Mouse (Mus musculus) cerebellum, adult 18-20 months (tissue): ENCODE data around the gene Agap1.

Experiments used
- DNase-seq, 2 experiments: peaks; one replicate each; pipeline ENCODE4 v3.0.0; 2021

Agap1 gene

GRCm38 (mm10) chr1:89919206-89919605 lies 464.6 kb downstream of the Agap1 start:
- DNase-seq = no peak

DNA sequence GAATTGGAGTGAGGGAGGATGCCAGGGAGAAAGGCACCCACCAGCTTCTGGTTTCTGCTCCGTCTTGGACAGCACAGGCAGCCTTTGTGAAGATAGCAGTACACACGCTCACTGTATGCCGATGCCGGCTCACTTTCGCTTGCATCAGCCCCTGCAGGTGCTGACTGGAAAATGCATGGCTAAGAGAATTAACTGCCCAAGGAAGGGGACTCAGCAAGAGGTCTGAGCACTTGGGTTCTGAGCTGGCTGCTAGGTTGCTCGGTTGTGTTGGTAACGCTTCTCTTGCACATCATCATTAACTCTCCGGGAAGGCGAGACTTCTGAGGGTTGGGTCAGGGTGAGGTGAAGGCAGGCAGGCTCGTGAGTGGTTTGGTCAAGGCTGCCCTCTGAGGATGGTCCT lies 467.2 kb downstream of the Agap1 start:
- no peak for DNase-seq

GRCm38 (mm10) chr1:89922282-89922681 lies 467.7 kb downstream of the Agap1 start:
- no peak for DNase-seq

DNA sequence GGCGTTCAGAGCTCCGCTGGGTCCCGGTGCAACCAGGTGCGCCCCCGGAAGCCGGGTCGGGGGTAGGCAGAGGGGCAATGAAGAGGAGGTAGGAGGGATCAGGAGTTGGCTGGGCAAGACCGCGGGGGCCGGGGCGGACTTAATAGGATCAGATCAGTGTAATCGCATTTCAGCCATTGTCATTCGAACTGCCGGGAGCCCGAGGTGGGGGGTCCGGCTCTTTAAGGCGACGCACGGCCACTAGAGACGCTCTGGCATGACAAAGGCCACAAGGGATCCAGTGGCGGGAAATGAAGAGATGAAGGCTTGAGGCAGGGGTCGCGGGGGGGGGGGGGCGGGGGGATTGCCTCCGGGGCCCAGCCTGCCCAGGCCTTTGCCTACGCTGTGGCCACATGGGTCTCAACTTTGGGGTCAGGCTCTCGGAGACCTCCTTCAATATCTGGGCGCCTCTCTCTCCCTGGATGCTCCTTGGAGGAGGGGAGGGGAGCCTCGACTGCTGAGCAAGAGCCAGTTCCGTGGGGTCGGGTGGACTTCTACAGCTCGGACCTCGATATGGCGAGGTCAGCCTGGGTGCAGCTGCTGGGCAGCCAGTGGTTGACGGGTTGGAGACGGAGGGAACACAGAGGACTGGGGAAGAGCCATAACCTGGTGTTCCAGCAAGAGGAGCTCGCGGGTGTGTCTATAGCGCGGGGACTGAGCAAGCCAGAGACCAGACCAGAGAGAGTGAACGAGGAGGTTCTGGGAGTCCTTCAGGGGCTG lies 468.5 kb downstream of the Agap1 start:
- no peak for DNase-seq

GRCm38 (mm10) chr1:89923642-89924020 lies 469.0 kb downstream of the Agap1 start:
- no peak for DNase-seq

- no peak for DNase-seq
Measured at GRCm38 (mm10) chr1:89925501-89926190, 471.0 kb downstream of the Agap1 start.

DNA sequence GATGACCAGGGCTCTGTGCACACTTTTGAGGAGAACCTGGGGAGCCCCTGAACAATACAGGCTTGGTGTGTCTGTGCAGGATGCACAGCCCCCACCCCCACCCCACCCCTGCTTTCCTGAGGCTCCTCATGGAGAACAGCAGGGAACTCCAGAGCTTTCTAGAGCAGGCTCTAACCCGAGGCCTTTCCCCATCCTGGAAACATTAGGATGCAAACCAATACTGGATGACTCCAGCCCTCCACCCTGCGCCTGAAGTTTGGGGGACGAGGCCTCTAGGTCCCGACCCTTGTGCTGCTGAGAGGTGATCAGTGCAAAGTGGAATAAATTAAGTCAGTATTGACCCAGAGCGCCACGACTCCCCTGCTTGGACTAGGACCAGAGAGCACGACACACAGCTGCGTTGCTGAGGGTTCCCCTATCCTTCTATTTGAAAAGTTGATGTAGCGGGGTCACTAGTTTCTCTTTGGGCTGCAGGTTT lies 472.0 kb downstream of the Agap1 start:
- no peak for DNase-seq

DNA sequence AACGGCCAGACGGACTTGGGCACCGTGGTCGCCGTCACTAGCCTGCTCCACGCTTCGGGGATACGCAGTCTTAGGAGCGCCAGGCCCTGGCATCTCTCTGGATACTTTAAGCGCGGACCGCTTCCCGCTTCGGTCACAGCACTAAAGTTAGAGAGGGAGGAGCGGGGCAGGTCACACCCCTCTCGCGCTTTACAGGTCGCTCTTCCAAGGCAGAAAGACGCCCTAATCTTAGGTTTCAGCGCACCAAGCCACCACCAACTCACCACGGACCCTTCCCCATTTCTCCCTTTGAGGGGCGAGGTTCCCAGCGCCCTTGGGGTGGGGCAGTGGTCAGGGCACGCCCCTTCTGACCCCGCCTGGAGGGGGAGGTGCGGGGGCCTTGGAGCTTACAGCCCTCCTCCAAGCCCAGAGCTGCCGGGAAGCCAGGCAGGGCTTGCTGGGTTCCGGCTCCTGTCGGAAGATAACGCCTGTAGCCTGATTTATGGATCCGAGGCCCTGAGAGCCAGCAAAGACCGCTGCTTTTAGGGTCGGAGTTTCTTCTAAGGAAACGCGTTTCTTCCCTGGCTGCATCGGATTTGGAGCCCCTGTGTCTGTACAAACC lies 472.6 kb downstream of the Agap1 start:
- no peak for DNase-seq

GRCm38 (mm10) chr1:89928676-89929075 lies 474.1 kb downstream of the Agap1 start:
- DNase-seq = no peak

DNA sequence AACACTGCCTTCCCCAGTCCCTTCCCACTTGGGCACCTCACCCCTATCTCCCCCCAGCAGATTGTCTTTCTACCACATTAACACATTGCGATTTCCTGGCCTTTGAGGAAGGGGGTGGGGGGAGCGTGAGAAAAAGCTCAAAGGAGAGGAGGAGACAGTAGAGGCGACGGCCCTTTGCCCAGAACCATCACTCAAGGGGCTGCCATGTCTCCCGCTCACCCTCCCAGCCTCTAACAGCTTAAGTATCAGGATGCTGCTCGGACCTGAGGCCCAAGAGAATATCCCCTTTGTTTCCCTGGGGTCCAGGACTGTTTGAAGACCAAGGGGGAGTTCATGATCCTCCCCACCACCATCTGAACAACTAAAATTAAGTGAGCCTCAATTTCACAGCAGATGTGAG lies 474.6 kb downstream of the Agap1 start:
- DNase-seq = no peak

DNA sequence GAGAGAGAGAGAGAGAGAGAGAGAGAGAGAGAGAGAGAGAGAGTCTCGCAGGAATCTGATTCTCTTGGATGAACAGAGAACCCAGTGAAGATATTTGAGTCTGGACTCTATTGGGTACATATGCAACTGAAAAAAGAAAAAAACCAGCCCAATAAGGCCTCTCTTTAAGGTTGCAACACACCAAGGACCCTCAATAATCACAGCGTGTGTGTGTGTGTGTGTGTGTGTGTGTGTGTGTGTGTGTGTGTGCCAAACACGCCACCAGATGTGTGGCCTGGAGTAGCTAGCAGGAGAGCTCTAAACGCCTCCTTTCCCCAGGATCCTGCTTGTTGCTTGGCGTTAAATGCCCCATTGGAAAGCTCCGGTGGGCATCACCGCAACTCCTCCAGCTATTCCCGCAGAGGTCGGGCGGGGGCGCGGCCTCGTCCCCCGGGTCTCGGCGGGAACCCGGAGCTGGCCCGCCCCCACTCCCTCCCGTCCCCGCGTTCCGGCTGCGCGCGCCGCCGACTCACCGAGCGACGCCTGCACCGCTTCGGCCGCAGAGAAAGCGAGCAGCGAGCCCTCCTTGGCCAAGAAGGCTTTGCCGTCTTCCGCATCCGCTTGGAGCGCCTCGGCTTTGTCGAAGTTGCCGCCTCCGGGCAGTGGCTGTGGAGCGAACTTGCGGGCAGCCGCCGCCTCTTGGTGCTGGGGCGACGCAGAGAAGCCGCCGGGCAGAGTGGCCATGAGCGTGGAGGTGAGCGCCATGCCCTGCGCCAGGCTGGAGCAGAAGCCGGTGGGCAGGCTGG lies 475.3 kb downstream of the Agap1 start:
- no peak for DNase-seq

GRCm38 (mm10) chr1:89930551-89930950 lies 475.9 kb downstream of the Agap1 start:
- no peak for DNase-seq

DNA sequence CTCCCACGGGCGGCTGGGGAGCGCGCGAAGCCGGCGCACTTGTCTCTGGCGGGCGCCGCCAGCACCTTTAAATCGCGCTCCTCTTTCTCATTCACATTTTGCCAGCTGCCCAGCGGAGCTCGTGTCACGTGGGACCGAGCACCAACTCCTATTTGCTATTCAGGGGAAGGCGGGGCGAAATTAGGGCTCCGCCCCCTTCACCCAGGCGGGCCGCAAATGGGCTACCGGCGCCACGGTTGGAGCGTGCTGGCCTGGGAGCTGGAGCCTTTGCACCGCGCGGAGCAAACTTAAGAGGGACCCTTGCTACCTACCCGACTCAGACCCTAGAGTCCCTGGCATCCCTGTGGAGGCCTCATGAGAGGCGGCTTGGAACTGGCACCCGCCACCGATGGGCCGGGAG lies 476.5 kb downstream of the Agap1 start, which contains the start of gene Gbx2:
TSS of gene Gbx2 (minus strand) at position 60 of the 400 bp plus-strand sequence.
- no peak for DNase-seq

- no peak for DNase-seq
Measured at GRCm38 (mm10) chr1:89932021-89932423, 477.4 kb downstream of the Agap1 start.

DNA sequence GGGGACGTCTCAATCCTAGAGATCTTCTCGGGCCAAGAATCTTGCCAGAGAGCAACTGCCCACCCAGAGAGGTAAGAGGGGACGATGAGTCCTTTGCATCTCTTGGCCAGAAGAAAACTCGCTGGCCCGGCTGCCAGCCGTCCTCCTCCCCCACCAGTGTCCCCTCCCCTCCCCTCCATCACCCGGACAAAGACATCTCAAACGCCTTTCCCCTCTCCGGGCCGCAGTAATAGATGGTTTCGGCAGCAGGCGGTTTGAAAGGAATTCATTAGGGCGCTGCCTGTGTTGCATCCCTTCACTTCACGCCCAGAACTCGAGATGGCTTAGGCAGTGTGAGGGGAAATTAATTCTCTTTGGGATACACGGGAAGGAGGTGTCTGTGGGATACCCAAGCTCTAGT lies 478.0 kb downstream of the Agap1 start:
- DNase-seq = no peak

GRCm38 (mm10) chr1:89933028-89933427 lies 478.4 kb downstream of the Agap1 start:
- no peak for DNase-seq

DNA sequence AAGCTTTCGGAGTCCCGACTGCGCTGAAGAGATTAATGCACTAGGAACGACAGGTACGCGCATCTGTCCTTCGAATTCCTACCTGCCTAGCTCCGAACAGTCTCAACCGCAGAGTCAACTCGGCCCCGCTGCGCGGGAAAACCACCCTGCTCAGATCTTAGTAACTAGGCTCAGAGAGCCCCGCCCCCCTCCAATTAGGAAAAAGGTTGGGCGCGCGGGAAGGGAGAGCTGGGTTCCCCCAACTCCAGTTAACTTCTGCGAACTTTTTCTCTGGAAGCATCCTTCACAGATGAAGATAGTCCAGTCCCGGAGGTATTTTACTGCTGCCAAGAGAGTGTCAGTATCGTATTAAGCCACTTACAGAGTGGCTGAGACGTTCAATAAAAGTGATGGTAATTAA lies 479.2 kb downstream of the Agap1 start:
- DNase-seq = no peak

- no peak for DNase-seq
Measured at GRCm38 (mm10) chr1:89934316-89935260, 480.0 kb downstream of the Agap1 start.

GRCm38 (mm10) chr1:89935493-89936348 lies 481.1 kb downstream of the Agap1 start:
- DNase-seq = no peak

GRCm38 (mm10) chr1:89938884-89939595 lies 484.4 kb downstream of the Agap1 start:
- DNase-seq = no peak
